8 mouse cellular contexts compared by ENCODE assay signal in the genomic region with DNA sequence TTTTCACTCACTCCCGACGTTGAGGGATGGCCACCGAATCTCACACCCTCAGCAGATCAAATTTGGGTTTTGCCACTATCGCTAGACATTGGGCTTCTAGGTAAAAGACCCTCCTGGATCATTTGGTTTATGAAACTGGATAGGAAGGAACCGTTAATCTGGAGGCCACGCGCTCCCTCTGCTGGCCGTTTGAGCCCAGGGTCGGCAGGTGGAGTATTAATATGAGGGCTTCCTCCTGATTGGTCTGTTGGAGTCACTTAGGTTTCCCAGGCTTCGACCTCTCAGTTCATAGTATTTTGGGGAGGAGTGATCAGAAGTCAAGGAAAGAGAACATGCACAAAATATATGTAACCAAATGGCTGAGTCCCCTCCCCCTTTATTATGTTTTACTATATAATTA. TPM values are rescaled to one million over a fixed set of nuclear protein-coding genes. Genes with fewer than 3 reads are reported as not detected.
A peak's percentile ranks its signal among the peaks of the same experiment; 100 is the strongest.
DNase-seq lines count a peak whose midpoint lies in the region; ATAC-seq and TF ChIP-seq lines count a peak whose summit lies in the region.

No protein-coding gene starts in this region.

- in situ Hi-C loops in CH12.LX (cut with MboI; ENCODE audit: low pct_ligation_motif_present, low pct_unique_long_range_greater_than_20kb, low sequenced_read_pairs): no loop called here

- TF ChIP-seq RAD21 in CH12.LX (IDR thresholded peaks at IDR 0.05; ENCODE audit: low read depth, low read length): peak; percentile 60

- peak; percentile 30; the same call in 1 of the 2 replicates for ATAC-seq in hindbrain, embryonic 11.5 days (ENCODE audit: low FRiP score)
- no peak for ATAC-seq in hindbrain, embryonic 12.5 days (ENCODE audit: low FRiP score)
- peak; percentile 54; the same call in 1 of the 2 replicates for ATAC-seq in forebrain, postnatal 0 days
- peak; percentile 42; the same call in 1 of the 2 replicates for ATAC-seq in midbrain, embryonic 12.5 days (ENCODE audit: low FRiP score, low read depth)
- ATAC-seq in monocyte, adult 5-6 weeks (replicated peaks; ENCODE audit: insufficient number of reproducible peaks, low FRiP score, low TSS enrichment, poor library complexity, severe bottlenecking): no peak

- H3K36me3 ChIP-seq in hindbrain, embryonic 11.5 days (ENCODE audit: control insufficient read depth, insufficient read depth, low read length): no peaks in the 10 kb centered on the region
- no peaks in the 10 kb centered on the region for H3K36me3 ChIP-seq in hindbrain, embryonic 12.5 days
- H3K36me3 ChIP-seq in CH12.LX (replicated peaks in 1 of 2; ENCODE audit: control insufficient read depth in 1 of 2, insufficient read depth in 1 of 2, low read length in 1 of 2): no peaks in the 10 kb centered on the region
- no peaks in the 10 kb centered on the region for H3K36me3 ChIP-seq in forebrain, postnatal 0 days (ENCODE audit: insufficient read depth)
- H3K36me3 ChIP-seq in midbrain, embryonic 12.5 days: no peaks in the 10 kb centered on the region

- no peaks in the 10 kb centered on the region for H3K9me3 ChIP-seq in hindbrain, embryonic 11.5 days (ENCODE audit: control insufficient read depth, low read length)
- no peaks in the 10 kb centered on the region for H3K9me3 ChIP-seq in hindbrain, embryonic 12.5 days (replicated peaks)
- H3K9me3 ChIP-seq in CH12.LX (replicated peaks; ENCODE audit: low read length): no peaks in the 10 kb centered on the region
- no peaks in the 10 kb centered on the region for H3K9me3 ChIP-seq in forebrain, postnatal 0 days (ENCODE audit: low read length)
- no peaks in the 10 kb centered on the region for H3K9me3 ChIP-seq in midbrain, embryonic 12.5 days

- 39% methylated on average over 10 of the region's 10 CpGs for whole genome bisulfite sequencing in hindbrain, embryonic 11.5 days
- 39% methylated on average over 10 of the region's 10 CpGs for WGBS in hindbrain, embryonic 12.5 days
- WGBS in forebrain, postnatal 0 days: 48% methylated on average over 10 of the region's 10 CpGs
- WGBS in midbrain, embryonic 12.5 days: 44% methylated on average over 10 of the region's 10 CpGs

- H3K27me3 ChIP-seq in hindbrain, embryonic 11.5 days (ENCODE audit: control insufficient read depth, insufficient read depth, low read length): no peaks in the 10 kb centered on the region
- no peaks in the 10 kb centered on the region for H3K27me3 ChIP-seq in hindbrain, embryonic 12.5 days
- H3K27me3 ChIP-seq in CH12.LX (replicated peaks): no peaks in the 10 kb centered on the region
- H3K27me3 ChIP-seq in forebrain, postnatal 0 days (ENCODE audit: insufficient read depth, low read length): no peaks in the 10 kb centered on the region
- H3K27me3 ChIP-seq in midbrain, embryonic 12.5 days: no peaks in the 10 kb centered on the region

- peak; percentile 47 to 80; a peak in 3 of 4 replicates for TF ChIP-seq CTCF in CH12.LX (conservative IDR thresholded peaks at IDR 0.05 in 1 of 2, IDR thresholded peaks at IDR 0.05 in 1 of 2; ENCODE audit: low read depth in 2 of 2, low read length in 2 of 2)
- TF ChIP-seq CTCF in bone marrow macrophage, adult 2 months (IDR thresholded peaks at IDR 0.05; ENCODE audit: low read depth, low read length): peak; percentile 90
- peak; percentile 61 for TF ChIP-seq CTCF in forebrain, postnatal 0 days (IDR thresholded peaks at IDR 0.05; ENCODE audit: low read depth)

- DNase-seq in hindbrain, embryonic 11.5 days (ENCODE audit: low spot score): peak; percentile 62
- DNase-seq in CH12.LX (ENCODE audit: extremely low read depth): peak; percentile 42
- peak; percentile 26 for DNase-seq in forebrain, postnatal 0 days
- peak; percentile 33 to 50 for DNase-seq in layer of hippocampus, adult 8-10 months (ENCODE audit: low spot score in 2 of 2)

- TF ChIP-seq POLR2A in CH12.LX (IDR thresholded peaks at IDR 0.05; ENCODE audit: low read depth, low read length): no peak
- TF ChIP-seq POLR2A in bone marrow macrophage, adult 2 months (IDR thresholded peaks at IDR 0.05; ENCODE audit: borderline replicate concordance, low read depth, low read length): no peak

- H3K4me3 ChIP-seq in hindbrain, embryonic 11.5 days (ENCODE audit: low read depth, low read length): no peak overlapping the region
- H3K4me3 ChIP-seq in hindbrain, embryonic 12.5 days: no peak overlapping the region
- no peak overlapping the region for H3K4me3 ChIP-seq in CH12.LX (replicated peaks in 1 of 3; ENCODE audit: low read depth in 2 of 3, low read length in 2 of 3, poor library complexity in 1 of 3)
- H3K4me3 ChIP-seq in bone marrow macrophage, adult 2 months (ENCODE audit: insufficient read depth, low read length): no peak overlapping the region
- H3K4me3 ChIP-seq in forebrain, postnatal 0 days (ENCODE audit: low read depth, low read length): no peak overlapping the region
- no peak overlapping the region for H3K4me3 ChIP-seq in midbrain, embryonic 12.5 days

- H3K4me2 ChIP-seq in hindbrain, embryonic 11.5 days (replicated peaks; ENCODE audit: low read depth, low read length): no peak overlapping the region
- H3K4me2 ChIP-seq in hindbrain, embryonic 12.5 days (replicated peaks): no peak overlapping the region
- H3K4me2 ChIP-seq in CH12.LX (ENCODE audit: insufficient read depth, low read depth, poor library complexity, severe bottlenecking): no peak overlapping the region
- H3K4me2 ChIP-seq in forebrain, postnatal 0 days (ENCODE audit: low read depth): no peak overlapping the region
- no peak overlapping the region for H3K4me2 ChIP-seq in midbrain, embryonic 12.5 days (replicated peaks)

- no peaks in the 10 kb centered on the region for H3K79me2 ChIP-seq in CH12.LX (replicated peaks; ENCODE audit: control insufficient read depth, extremely low read depth, insufficient read depth, poor library complexity, severe bottlenecking)

- no peaks in the 10 kb centered on the region for H3K4me1 ChIP-seq in hindbrain, embryonic 11.5 days (replicated peaks; ENCODE audit: control insufficient read depth, insufficient read depth, low read length)
- H3K4me1 ChIP-seq in hindbrain, embryonic 12.5 days: no peaks in the 10 kb centered on the region
- no peaks in the 10 kb centered on the region for H3K4me1 ChIP-seq in CH12.LX (ENCODE audit: control insufficient read depth in 1 of 2, insufficient read depth in 2 of 2)
- no peaks in the 10 kb centered on the region for H3K4me1 ChIP-seq in bone marrow macrophage, adult 2 months (ENCODE audit: control insufficient read depth, insufficient read depth, low read length)
- H3K4me1 ChIP-seq in forebrain, postnatal 0 days (ENCODE audit: insufficient read depth): no peaks in the 10 kb centered on the region
- no peaks in the 10 kb centered on the region for H3K4me1 ChIP-seq in midbrain, embryonic 12.5 days

- no peak for TF ChIP-seq EP300 in CH12.LX (IDR thresholded peaks at IDR 0.05; ENCODE audit: low read length)

- dilution Hi-C loops in CH12.LX (cut with MboI; ENCODE audit: extremely low pct_ligation_motif_present, extremely low pct_unique_long_range_greater_than_20kb, low sequenced_read_pairs): no loop called here

- no peak overlapping the region for H3K9ac ChIP-seq in hindbrain, embryonic 11.5 days (ENCODE audit: low read depth, low read length)
- H3K9ac ChIP-seq in hindbrain, embryonic 12.5 days: no peak overlapping the region
- no peak overlapping the region for H3K9ac ChIP-seq in CH12.LX (ENCODE audit: insufficient read depth, low read depth)
- no peak overlapping the region for H3K9ac ChIP-seq in forebrain, postnatal 0 days
- H3K9ac ChIP-seq in midbrain, embryonic 12.5 days (replicated peaks): no peak overlapping the region

- no peak overlapping the region for H3K27ac ChIP-seq in hindbrain, embryonic 11.5 days (ENCODE audit: low read depth, low read length)
- no peak overlapping the region for H3K27ac ChIP-seq in hindbrain, embryonic 12.5 days
- no peak overlapping the region for H3K27ac ChIP-seq in CH12.LX (ENCODE audit: insufficient read depth, low read depth)
- no peak overlapping the region for H3K27ac ChIP-seq in bone marrow macrophage, adult 2 months (ENCODE audit: insufficient read depth, low read depth, low read length)
- H3K27ac ChIP-seq in forebrain, postnatal 0 days (ENCODE audit: low read depth, low read length): no peak overlapping the region
- no peak overlapping the region for H3K27ac ChIP-seq in midbrain, embryonic 12.5 days (replicated peaks)

TF ChIP-seq in CH12.LX, 34 proteins besides CTCF, POLR2A, EP300 and RAD21:
- peak; percentile 61 for TF ChIP-seq SMC3 (IDR thresholded peaks at IDR 0.05; ENCODE audit: low read depth, low read length)
- TF ChIP-seq USF1 (IDR thresholded peaks at IDR 0.05; ENCODE audit: low read depth, low read length): no peak

RNA-seq across cellular contexts. Expression of a gene that starts 2.5 kb away (rescaled TPM):
- polyA plus RNA-seq in hindbrain, embryonic 11.5 days (2014; fragmentation: Nextera tagmentation; extraction: Ambion mirVana): 33.8 and 34.4 TPM in 2 replicates
- polyA plus RNA-seq in hindbrain, embryonic 12.5 days (2016; fragmentation: Nextera tagmentation; extraction: Ambion mirVana): 29.4 and 30.2 TPM in 2 replicates
- total RNA-seq in CH12.LX (2012; rRNA removed) (not detected in 2 replicates), CH12.LX (2014; rRNA removed) (not detected in 2 replicates)
- not detected in 2 replicates for polyA plus RNA-seq in CH12.LX (2012; ENCODE audit: insufficient read length, low read depth)
- not detected in 2 replicates for polyA plus RNA-seq in bone marrow macrophage, adult 2 months (2012; ENCODE audit: insufficient read depth, insufficient read length, missing spikeins)
- total RNA-seq in forebrain, postnatal 0 days (2014; rRNA removed): 24.2 and 30.1 TPM in 2 replicates
- polyA plus RNA-seq in forebrain, postnatal 0 days (2015; fragmentation: Nextera tagmentation; extraction: Ambion mirVana): 11.2 and 14.6 TPM in 2 replicates
- 10 to 100 TPM; 24.8 to 29.2 (median 25.4) TPM for total RNA-seq in layer of hippocampus, adult 8-10 months (2022)
- 28.1 and 31.5 TPM in 2 replicates for polyA plus RNA-seq in midbrain, embryonic 12.5 days (2016; fragmentation: Nextera tagmentation; extraction: Ambion mirVana)
- total RNA-seq in monocyte, adult 5-6 weeks (2017): not detected in 3 replicates

RNA-seq across cellular contexts. Expression of a gene that starts 34.0 kb away (rescaled TPM):
- polyA plus RNA-seq in hindbrain, embryonic 11.5 days (2014; fragmentation: Nextera tagmentation; extraction: Ambion mirVana): 11.8 and 13.3 TPM in 2 replicates
- 12.9 and 13.0 TPM in 2 replicates for polyA plus RNA-seq in hindbrain, embryonic 12.5 days (2016; fragmentation: Nextera tagmentation; extraction: Ambion mirVana)
- total RNA-seq in CH12.LX (2012; rRNA removed) (8.4 and 8.6 TPM in 2 replicates), CH12.LX (2014; rRNA removed) (6.9 and 7.2 TPM in 2 replicates)
- 5.9 and 6.2 TPM in 2 replicates for polyA plus RNA-seq in CH12.LX (2012; ENCODE audit: insufficient read length, low read depth)
- 72.9 and 73.7 TPM in 2 replicates for polyA plus RNA-seq in bone marrow macrophage, adult 2 months (2012; ENCODE audit: insufficient read depth, insufficient read length, missing spikeins)
- 11.3 and 15.8 TPM in 2 replicates for total RNA-seq in forebrain, postnatal 0 days (2014; rRNA removed)
- 5.3 and 10.9 TPM in 2 replicates for polyA plus RNA-seq in forebrain, postnatal 0 days (2015; fragmentation: Nextera tagmentation; extraction: Ambion mirVana)
- 10 to 100 TPM in 3 of 4 experiments, 1 to 10 TPM in 1; 9.1 to 11.1 (median 10.8) TPM for total RNA-seq in layer of hippocampus, adult 8-10 months (2022)
- polyA plus RNA-seq in midbrain, embryonic 12.5 days (2016; fragmentation: Nextera tagmentation; extraction: Ambion mirVana): 9.5 and 10.2 TPM in 2 replicates
- 20.9 to 21.7 TPM (median 21.4 TPM) in 3 replicates for total RNA-seq in monocyte, adult 5-6 weeks (2017)

Comparison
In these comparisons a context has a peak if more than half of its experiments do, and no peak if none do; other contexts are left out.
1. ATAC-seq: peak in hindbrain, embryonic 11.5 days (single experiment), forebrain, postnatal 0 days (single experiment) and midbrain, embryonic 12.5 days (single experiment); none in hindbrain, embryonic 12.5 days (single experiment) and monocyte, adult 5-6 weeks (single experiment).
2. RNA of a gene that starts 2.5 kb away (polyA plus RNA-seq): 33.8 to 34.4 TPM in hindbrain, embryonic 11.5 days, 29.4 to 30.2 TPM in hindbrain, embryonic 12.5 days, 28.1 to 31.5 TPM in midbrain, embryonic 12.5 days and 11.2 to 14.6 TPM in forebrain, postnatal 0 days; not detected in bone marrow macrophage, adult 2 months and not detected in CH12.LX; every median in the first group is over 10 times any median in the second.
3. Peak in every context shown above with its lines, with median percentiles within 50 percentile points of each other: DNase-seq and CTCF ChIP-seq.